Mouse (Mus musculus): Measurements from ENCODE around the gene Dazap1. TPM values are rescaled to one million over a fixed set of nuclear protein-coding genes. Genes with fewer than 3 reads are reported as not detected.
A peak's percentile ranks its signal among the peaks of the same experiment; 100 is the strongest.
"Not testable (repeated sequence)": the region's sequence is repeated elsewhere in the genome, so short reads cannot be mapped to it uniquely, and the experiment has no call there.

The Dazap1 gene
- total RNA-seq (2021): 10 to 100 TPM; 34.2 to 38.4 TPM
- long read RNA-seq, experiment 1, transcript Dazap1-203 (12 exons, 2,081 nt): major isoform, 9 of 21 reads
- long read RNA-seq, experiment 1, partial matches to known transcripts: 1 of 21 reads
- long read RNA-seq, experiment 1, other reads (novel, unspliced or antisense): 9 of 21 reads
- long read RNA-seq, experiment 2, transcript Dazap1-203 (12 exons, 2,081 nt): major isoform, 9 of 20 reads
- long read RNA-seq, experiment 2, partial matches to known transcripts: 2 of 20 reads
- long read RNA-seq, experiment 2, other reads (novel, unspliced or antisense): 8 of 20 reads

DNA sequence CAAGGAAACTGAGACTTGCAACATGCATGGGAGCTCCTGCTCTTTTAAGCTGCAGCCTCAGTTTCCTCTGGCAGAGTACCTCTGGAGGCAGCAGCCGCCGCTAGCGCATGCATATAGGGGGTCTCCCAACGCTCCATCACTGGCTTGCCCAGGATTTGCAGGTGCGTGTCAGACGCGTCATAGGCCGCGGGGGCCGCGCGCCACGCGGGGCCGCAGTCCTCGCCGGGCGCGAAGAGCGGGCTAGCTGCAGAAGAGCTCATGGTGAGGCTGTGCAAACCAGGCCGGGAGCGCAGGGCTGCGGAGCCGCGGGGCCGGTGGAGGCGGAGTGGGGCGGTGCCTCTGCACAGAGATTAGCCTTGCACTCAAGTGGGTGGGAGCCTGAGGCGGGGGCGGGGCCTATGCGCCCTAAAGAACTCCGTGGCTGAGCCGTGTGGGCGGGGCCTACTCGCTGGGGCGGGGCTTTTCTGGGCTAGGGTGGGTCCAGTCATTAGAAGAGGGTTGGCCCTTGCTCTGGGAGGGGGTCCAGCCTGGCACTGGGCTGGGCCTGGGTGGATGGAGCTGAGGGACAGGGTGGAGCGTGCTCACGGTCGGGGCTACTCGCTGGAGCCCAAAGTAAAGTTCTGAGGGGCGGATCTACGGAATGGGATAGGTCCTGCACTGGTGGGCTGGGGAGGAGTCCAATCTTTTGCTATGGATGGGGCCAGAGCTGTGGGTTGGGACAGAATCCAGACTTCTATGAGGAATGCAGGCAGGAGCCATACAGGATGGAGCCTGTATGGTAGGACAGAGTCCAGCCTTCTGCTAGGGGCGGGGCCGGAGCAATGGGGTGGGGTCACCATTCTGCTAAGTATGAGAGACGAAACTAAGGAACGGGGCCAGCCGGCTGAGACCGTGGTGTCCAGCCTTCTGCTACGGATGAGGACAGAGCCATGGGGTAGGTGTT is at the start of gene Dazap1, which contains the start of gene Gamt:
Gene Dazap1 (plus strand): TSS at position 845 of the 943 bp plus-strand sequence.
Gene Gamt (minus strand): TSS at position 371 of the 943 bp plus-strand sequence.
- intact Hi-C loops (cut with DNase I): loop anchor here (5.0 kb wide), 1 partner anchor 416 kb away; the partner anchor contains the start of gene Mknk2
- H3K27ac ChIP-seq: peak within 1 kb of the TSS; percentile 97
- peak within 1 kb of the TSS; percentile 87 for H3K4me3 ChIP-seq
- DNase-seq: peak; percentile 98
- TF ChIP-seq CTCF (IDR thresholded peaks at IDR 0.05): no peak

- DNase-seq; H3K4me3 ChIP-seq; intact Hi-C loops (cut with DNase I); H3K27ac ChIP-seq: not testable (repeated sequence)
Observed at GRCm38 (mm10) chr10:80211547-80212103, 49.7 kb upstream of the Dazap1 start.

- DNase-seq: no peak
- Histone ChIP-seq H3K27ac (no peak overlapping the region; the same call in 1 of the 2 replicates), H3K4me3 (no peak overlapping the region)
- TF ChIP-seq CTCF (IDR thresholded peaks at IDR 0.05): no peak
- intact Hi-C loops (cut with DNase I): no loop called here
Observed at GRCm38 (mm10) chr10:80215048-80215772, 46.1 kb upstream of the Dazap1 start.

DNA sequence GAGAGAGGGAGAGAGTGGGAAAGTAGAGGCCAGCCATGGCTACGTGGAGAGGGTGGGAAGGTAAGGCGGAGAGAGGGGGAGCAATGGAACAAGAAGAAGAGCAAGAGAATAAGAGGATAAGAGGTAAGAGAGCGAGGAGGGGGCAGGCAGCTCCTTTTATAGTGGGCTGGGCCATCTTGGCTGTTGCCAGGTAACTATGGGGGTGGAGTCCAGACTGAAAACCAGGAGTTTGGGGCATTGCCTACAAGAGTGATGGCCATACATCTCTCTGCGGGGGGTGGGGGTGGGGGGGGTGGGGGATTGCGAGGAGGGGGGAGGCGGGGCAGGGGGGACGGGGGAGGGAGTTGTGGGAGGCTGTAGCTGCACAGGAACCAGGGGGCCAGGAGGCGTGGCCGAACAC is 40.6 kb upstream of the Dazap1 start:
- Histone ChIP-seq H3K27ac (no peak overlapping the region), H3K4me3 (no peak overlapping the region)
- TF ChIP-seq CTCF (IDR thresholded peaks at IDR 0.05): no peak
- DNase-seq: no peak
- intact Hi-C loops (cut with DNase I): no loop called here

GRCm38 (mm10) chr10:80223137-80223536 is 38.1 kb upstream of the Dazap1 start:
- intact Hi-C loops (cut with DNase I): not testable (repeated sequence)

DNA sequence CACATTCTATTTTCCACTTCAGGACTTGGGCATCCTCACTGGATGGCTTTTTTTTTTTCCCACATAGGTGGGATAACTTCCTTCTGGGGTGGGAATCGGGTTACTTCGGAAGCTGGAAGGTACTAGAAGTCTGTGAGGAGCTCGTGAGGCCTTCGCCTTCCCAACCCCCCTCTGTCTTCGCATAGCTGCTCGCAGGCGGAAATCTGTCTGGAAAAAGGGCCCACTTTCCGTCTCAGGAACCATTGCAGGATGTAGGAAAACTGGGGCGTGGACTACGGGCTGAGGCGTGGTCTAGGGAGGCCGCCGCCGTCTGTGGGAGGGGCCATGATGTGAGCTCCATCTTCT is 35.2 kb upstream of the Dazap1 start:
- H3K4me3 ChIP-seq: peak overlapping the region; percentile 73
- no peak for DNase-seq
- intact Hi-C loops (cut with DNase I): loop anchor here (2.0 kb wide), 2 partner anchors 19 to 27 kb away; no protein-coding TSS in a partner anchor
- no peak for TF ChIP-seq CTCF (IDR thresholded peaks at IDR 0.05)
- peak overlapping the region; percentile 94 for H3K27ac ChIP-seq

More at GRCm38 (mm10) chr10:80223137-80223536, 38.1 kb upstream of the Dazap1 start:
- not testable (repeated sequence) for DNase-seq, H3K4me3 ChIP-seq, H3K27ac ChIP-seq

GRCm38 (mm10) chr10:80226416-80227165 is 34.7 kb upstream of the Dazap1 start, which contains the start of gene Mum1:
Mum1 (plus strand) TSS chr10:80226434.
- Histone ChIP-seq H3K4me3 (peak within 1 kb of the TSS; percentile 73), H3K27ac (peak within 1 kb of the TSS; percentile 94)
- peak; percentile 66 for TF ChIP-seq CTCF (IDR thresholded peaks at IDR 0.05)
- intact Hi-C loops (cut with DNase I): loop anchor here (2.0 kb wide), 2 partner anchors 18 to 28 kb away; no protein-coding TSS in a partner anchor
- DNase-seq: peak; percentile 100

- H3K4me3 ChIP-seq: peak overlapping the region; percentile 73
- DNase-seq: no peak
- intact Hi-C loops (cut with DNase I): loop anchor here (2.0 kb wide), 2 partner anchors 18 to 28 kb away; no protein-coding TSS in a partner anchor
- peak overlapping the region; percentile 94 for H3K27ac ChIP-seq
- no peak for TF ChIP-seq CTCF (IDR thresholded peaks at IDR 0.05)
Observed at GRCm38 (mm10) chr10:80227166-80227539, 34.1 kb upstream of the Dazap1 start.

DNA sequence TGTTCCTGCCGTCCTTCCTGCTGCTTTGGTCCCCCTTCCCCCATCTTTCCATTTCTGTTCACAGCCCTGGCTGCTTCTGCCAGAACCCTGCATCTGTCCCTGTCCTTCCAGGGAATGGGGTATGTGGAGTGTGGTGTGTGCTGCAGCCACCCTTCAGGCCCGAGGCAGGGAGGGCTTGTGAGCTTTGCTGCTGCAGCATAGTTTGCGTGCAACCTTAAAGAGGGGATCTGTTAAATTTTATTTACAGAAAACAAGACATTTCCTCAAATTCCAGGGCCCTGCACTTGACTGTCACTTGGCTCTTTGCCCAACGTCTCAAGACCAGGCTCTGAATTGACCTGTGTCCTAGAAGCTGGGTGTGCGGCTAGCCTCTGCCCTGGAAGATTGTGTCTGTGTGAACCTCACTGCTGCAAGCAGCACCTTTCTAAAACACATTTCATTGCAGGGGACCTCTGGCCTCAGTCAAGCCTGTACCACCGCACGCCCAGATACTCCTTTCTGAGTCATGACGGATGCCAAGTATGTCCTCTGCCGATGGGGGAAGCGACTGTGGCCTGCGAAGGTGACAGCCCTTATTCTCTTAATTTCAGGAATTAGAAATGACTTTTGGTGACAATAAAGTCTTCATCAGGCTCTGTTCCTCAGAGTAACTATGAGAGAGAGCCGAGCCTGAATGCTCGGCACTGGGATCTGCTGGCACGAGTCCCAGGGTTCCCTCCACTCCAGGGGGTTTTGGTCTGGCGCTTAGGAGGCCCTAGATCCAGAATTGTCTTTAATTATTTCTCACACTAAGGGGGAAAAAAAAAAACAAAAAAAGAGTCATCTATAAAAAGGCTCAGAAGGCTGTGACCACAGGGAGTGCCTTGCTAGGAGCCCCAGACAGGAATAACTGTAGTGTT is 33.2 kb upstream of the Dazap1 start:
- Histone ChIP-seq H3K27ac (peak overlapping the region; percentile 94), H3K4me3 (peak overlapping the region; percentile 73)
- intact Hi-C loops (cut with DNase I): loop anchor here (2.0 kb wide), 2 partner anchors 17 to 29 kb away; no protein-coding TSS in a partner anchor
- DNase-seq: peak; percentile 74
- no peak for TF ChIP-seq CTCF (IDR thresholded peaks at IDR 0.05)

DNA sequence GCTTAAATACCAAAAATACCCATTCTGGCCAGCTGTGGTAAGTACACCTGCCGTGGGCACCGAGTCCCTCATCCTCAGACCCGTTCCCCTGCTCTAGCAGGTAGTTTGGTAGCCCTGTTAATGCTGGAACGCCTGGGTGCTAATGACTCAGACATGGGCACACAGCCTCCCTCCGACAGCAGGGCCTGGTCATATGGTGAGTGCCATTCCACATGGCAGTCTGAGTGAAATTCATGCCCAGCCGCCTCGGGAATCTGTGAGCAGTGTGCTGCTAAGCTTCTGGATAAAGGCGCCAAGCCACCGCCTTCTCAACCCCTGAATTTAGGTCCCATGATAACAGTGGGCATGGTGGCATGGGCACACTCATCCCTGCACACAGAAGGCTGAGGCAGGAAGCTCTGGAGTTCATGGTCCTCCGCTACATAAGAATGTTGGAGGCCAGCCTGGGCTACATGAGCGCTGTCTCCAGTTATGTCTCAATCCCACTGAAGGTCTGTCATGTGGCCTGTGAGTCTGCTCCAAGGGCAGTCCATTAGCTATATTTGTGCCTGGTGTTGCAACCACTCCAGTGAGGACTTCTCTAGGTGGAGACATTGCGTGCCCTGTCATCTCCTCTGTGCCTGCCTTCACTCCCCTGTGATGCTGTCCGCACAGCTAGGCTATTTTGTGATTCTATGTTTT is 25.0 kb upstream of the Dazap1 start:
- no peak for TF ChIP-seq CTCF (IDR thresholded peaks at IDR 0.05)
- intact Hi-C loops (cut with DNase I): no loop called here

More for the DNA sequence above, 25.0 kb upstream of the Dazap1 start:
- H3K4me3 ChIP-seq: no peak overlapping the region
- DNase-seq: no peak
- H3K27ac ChIP-seq: peak overlapping the region; percentile 35; the same call in 1 of the 2 replicates

Measured in gastrocnemius, adult 2 months (tissue).